Mouse (Mus musculus) bone marrow, adult 2 months (tissue): ENCODE measurements around the gene Psmc6.

Experiments used
- CTCF ChIP-seq: fragments of 200-500 bp; IDR thresholded peaks from 2 replicates; pipeline ENCODE4 v1.5.1; 2011; ENCODE audit warnings: low read length, control low read depth; ENCODE audit not compliant: control insufficient read depth, insufficient read depth
- POLR2A ChIP-seq: fragments of 200-500 bp; IDR thresholded peaks from 2 replicates; pipeline ENCODE4 v1.6.1; 2011; ENCODE audit warnings: low read depth, mild to moderate bottlenecking, control low read depth, low read length, borderline replicate concordance; ENCODE audit not compliant: control insufficient read depth

DNA sequence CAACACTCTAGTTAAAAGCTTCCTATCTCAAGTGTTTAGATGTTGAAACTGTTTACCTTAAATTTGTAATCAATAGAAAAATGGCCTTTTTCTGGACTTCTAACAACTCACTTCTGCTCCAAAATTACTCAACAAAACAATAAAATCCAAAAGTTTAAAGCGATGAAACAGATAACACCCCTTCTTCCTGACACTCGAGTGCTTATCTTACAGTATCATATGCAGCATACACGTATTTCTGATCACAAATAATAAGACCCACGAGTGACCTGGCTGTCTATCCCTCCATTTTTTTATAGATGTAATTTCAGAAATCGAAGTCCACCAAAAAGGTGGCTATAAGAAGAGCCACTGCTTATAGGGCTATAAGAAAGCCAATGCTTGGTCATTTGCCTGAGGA is 12.7 kb upstream of the Psmc6 start:
- TF ChIP-seq CTCF (no peak), POLR2A (no peak)
